Mouse (Mus musculus): ENCODE measurements around the gene Epn2. TPM values are rescaled to one million over a fixed set of nuclear protein-coding genes. Genes with fewer than 3 reads are reported as not detected.

Gene Epn2
- polyA plus RNA-seq (2015; fragmentation: Nextera tagmentation; extraction: Ambion mirVana), result 76.2 and 78.3 TPM in 2 replicates

GRCm38 (mm10) chr11:61578983-61579877 is at the start of gene Epn2:
Epn2 (minus strand) TSS chr11:61579687.
- Histone ChIP-seq H3K4me1 (peaks cover 28% of the 10 kb centered on the region), H3K4me2 (peak within 1 kb of the TSS; percentile 57), H3K36me3 (replicated peaks) (no peaks in the 10 kb centered on the region), H3K27me3 (replicated peaks) (no peaks in the 10 kb centered on the region), H3K9me3 (no peaks in the 10 kb centered on the region), H3K27ac (peak within 1 kb of the TSS; percentile 93), H3K9ac (peak within 1 kb of the TSS; percentile 87), H3K4me3 (peak within 1 kb of the TSS; percentile 81)
- WGBS, result under 1% methylated on average over 92 of the region's 93 CpGs
- peak; percentile 92 for ATAC-seq (replicated peaks)

GRCm38 (mm10) chr11:61626509-61626908 is 47.0 kb upstream of the Epn2 start:
- WGBS, result 73% methylated on average over 1 of the region's 1 CpGs
- Histone ChIP-seq H3K9me3 (no peaks in the 10 kb centered on the region), H3K27ac (no peak overlapping the region), H3K4me3 (no peak overlapping the region), H3K27me3 (replicated peaks) (no peaks in the 10 kb centered on the region), H3K4me1 (no peaks in the 10 kb centered on the region), H3K36me3 (replicated peaks) (no peaks in the 10 kb centered on the region), H3K9ac (no peak overlapping the region), H3K4me2 (no peak overlapping the region)
- ATAC-seq (replicated peaks), result no peak

GRCm38 (mm10) chr11:61625136-61625535 is 45.6 kb upstream of the Epn2 start:
- Histone ChIP-seq H3K4me3 (no peak overlapping the region), H3K9ac (no peak overlapping the region), H3K36me3 (replicated peaks) (no peaks in the 10 kb centered on the region), H3K4me2 (no peak overlapping the region), H3K9me3 (no peaks in the 10 kb centered on the region), H3K27me3 (replicated peaks) (no peaks in the 10 kb centered on the region), H3K27ac (no peak overlapping the region), H3K4me1 (peaks cover 4% of the 10 kb centered on the region)
- ATAC-seq (replicated peaks), result no peak
- whole genome bisulfite sequencing, result 79% methylated on average over 7 of the region's 7 CpGs

- WGBS, result 59% methylated on average over 8 of the region's 8 CpGs
- H3K4me2 ChIP-seq, result peak overlapping the region; percentile 71
- H3K9me3 ChIP-seq, result no peaks in the 10 kb centered on the region
- H3K4me1 ChIP-seq, result peaks cover 14% of the 10 kb centered on the region
- H3K36me3 ChIP-seq (replicated peaks), result no peaks in the 10 kb centered on the region
- H3K9ac ChIP-seq, result no peak overlapping the region
- H3K27me3 ChIP-seq (replicated peaks), result no peaks in the 10 kb centered on the region
- no peak for ATAC-seq (replicated peaks)
- no peak overlapping the region for H3K27ac ChIP-seq
- peak overlapping the region; percentile 40 for H3K4me3 ChIP-seq
Measured at GRCm38 (mm10) chr11:61620762-61621161, 41.3 kb upstream of the Epn2 start.

GRCm38 (mm10) chr11:61620254-61620670 is 40.8 kb upstream of the Epn2 start:
- Histone ChIP-seq H3K4me3 (peak overlapping the region; percentile 40), H3K9ac (0 out of 2 replicates have a peak overlapping the region, but pooled peaks have one; percentile 19), H3K36me3 (replicated peaks) (no peaks in the 10 kb centered on the region), H3K27ac (no peak overlapping the region), H3K9me3 (no peaks in the 10 kb centered on the region), H3K27me3 (replicated peaks) (no peaks in the 10 kb centered on the region), H3K4me1 (peaks cover 18% of the 10 kb centered on the region), H3K4me2 (peak overlapping the region; percentile 71)
- WGBS, result under 1% methylated on average over 17 of the region's 17 CpGs
- ATAC-seq (replicated peaks), result peak; percentile 83

GRCm38 (mm10) chr11:61619791-61620241 is 40.3 kb upstream of the Epn2 start:
- no peak overlapping the region for H3K27ac ChIP-seq
- under 1% methylated on average over 17 of the region's 17 CpGs for WGBS
- H3K4me1 ChIP-seq, result peaks cover 18% of the 10 kb centered on the region
- H3K4me3 ChIP-seq, result peak overlapping the region; percentile 40
- no peaks in the 10 kb centered on the region for H3K27me3 ChIP-seq (replicated peaks)
- peak overlapping the region; percentile 71 for H3K4me2 ChIP-seq
- H3K9ac ChIP-seq, result peak overlapping the region; percentile 26; the same call in 1 of the 2 replicates
- peak; percentile 74 for ATAC-seq (replicated peaks)
- H3K36me3 ChIP-seq (replicated peaks), result no peaks in the 10 kb centered on the region
- no peaks in the 10 kb centered on the region for H3K9me3 ChIP-seq

GRCm38 (mm10) chr11:61619356-61619755 is 39.9 kb upstream of the Epn2 start:
- no peak for ATAC-seq (replicated peaks)
- no peaks in the 10 kb centered on the region for H3K9me3 ChIP-seq
- H3K9ac ChIP-seq, result peak overlapping the region; percentile 26; the same call in 1 of the 2 replicates
- 13% methylated on average over 6 of the region's 6 CpGs for WGBS
- no peak overlapping the region for H3K27ac ChIP-seq
- H3K4me1 ChIP-seq, result peaks cover 18% of the 10 kb centered on the region
- H3K4me3 ChIP-seq, result peak overlapping the region; percentile 40
- H3K4me2 ChIP-seq, result peak overlapping the region; percentile 71
- H3K27me3 ChIP-seq (replicated peaks), result no peaks in the 10 kb centered on the region
- no peaks in the 10 kb centered on the region for H3K36me3 ChIP-seq (replicated peaks)

GRCm38 (mm10) chr11:61618571-61618970 is 39.1 kb upstream of the Epn2 start:
- ATAC-seq (replicated peaks), result no peak
- Histone ChIP-seq H3K4me2 (no peak overlapping the region), H3K9ac (no peak overlapping the region), H3K4me1 (peaks cover 18% of the 10 kb centered on the region), H3K9me3 (no peaks in the 10 kb centered on the region), H3K36me3 (replicated peaks) (no peaks in the 10 kb centered on the region), H3K27ac (no peak overlapping the region), H3K4me3 (no peak overlapping the region), H3K27me3 (replicated peaks) (no peaks in the 10 kb centered on the region)
- 85% methylated on average over 7 of the region's 8 CpGs for WGBS

GRCm38 (mm10) chr11:61618131-61618530 is 38.6 kb upstream of the Epn2 start:
- H3K27ac ChIP-seq, result no peak overlapping the region
- no peak overlapping the region for H3K4me2 ChIP-seq
- ATAC-seq (replicated peaks), result no peak
- no peaks in the 10 kb centered on the region for H3K27me3 ChIP-seq (replicated peaks)
- no peak overlapping the region for H3K9ac ChIP-seq
- H3K9me3 ChIP-seq, result no peaks in the 10 kb centered on the region
- no peaks in the 10 kb centered on the region for H3K36me3 ChIP-seq (replicated peaks)
- WGBS, result 92% methylated on average over 8 of the region's 8 CpGs
- H3K4me3 ChIP-seq, result no peak overlapping the region
- H3K4me1 ChIP-seq, result peaks cover 18% of the 10 kb centered on the region

GRCm38 (mm10) chr11:61617293-61617975 is 37.9 kb upstream of the Epn2 start:
- Histone ChIP-seq H3K4me3 (no peak overlapping the region), H3K4me1 (peaks cover 18% of the 10 kb centered on the region), H3K27me3 (replicated peaks) (no peaks in the 10 kb centered on the region), H3K9me3 (no peaks in the 10 kb centered on the region), H3K27ac (no peak overlapping the region), H3K9ac (no peak overlapping the region), H3K36me3 (replicated peaks) (no peaks in the 10 kb centered on the region), H3K4me2 (no peak overlapping the region)
- no peak for ATAC-seq (replicated peaks)
- 78% methylated on average over 7 of the region's 7 CpGs for WGBS

GRCm38 (mm10) chr11:61616523-61617292 is 37.2 kb upstream of the Epn2 start:
- H3K27me3 ChIP-seq (replicated peaks), result no peaks in the 10 kb centered on the region
- no peak overlapping the region for H3K9ac ChIP-seq
- ATAC-seq (replicated peaks), result no peak
- H3K4me3 ChIP-seq, result no peak overlapping the region
- H3K9me3 ChIP-seq, result no peaks in the 10 kb centered on the region
- peaks cover 18% of the 10 kb centered on the region for H3K4me1 ChIP-seq
- 59% methylated on average over 9 of the region's 9 CpGs for WGBS
- H3K36me3 ChIP-seq (replicated peaks), result no peaks in the 10 kb centered on the region
- H3K27ac ChIP-seq, result no peak overlapping the region
- no peak overlapping the region for H3K4me2 ChIP-seq

Measured in midbrain, embryonic 15.5 days (tissue).